Mouse (Mus musculus) megakaryocyte-erythroid progenitor cell, adult 5-6 weeks (primary cell): Measurements from ENCODE around the gene Tas1r3. TPM values are rescaled to one million over a fixed set of nuclear protein-coding genes. Genes with fewer than 3 reads are reported as not detected.

Experiments
- ATAC-seq: replicated peaks from 2 replicates; pipeline ENCODE4 v1.8.0; 2016; ENCODE audit warnings: mild to moderate bottlenecking, inconsistent platforms; ENCODE audit not compliant: severe bottlenecking, poor library complexity, low FRiP score, low TSS enrichment
- total RNA-seq, 2 experiments: library from RNA; stranded (forward) in 1 of 2; stranded (reverse) in 1 of 2; fragments of 200-1000, 215-1000 nt in 1 of 2; fragments of >200 nt in 1 of 2; fragmentation: Nextera tagmentation in 1 of 2; gene quantifications; 2 replicates each; pipeline ENCODE4 v1.2.3; 2014 to 2017

Tas1r3 gene
- total RNA-seq (2014; fragmentation: Nextera tagmentation) (1.2 TPM in 1 of 2 replicates, not detected in the other), total RNA-seq (2017) (0.19 TPM in 1 of 2 replicates, not detected in the other)

GRCm38 (mm10) chr4:155863001-155863400 lies at the start of gene Tas1r3:
Gene Tas1r3, minus strand, starts transcription at chr4:155863362.
- ATAC-seq, result no peak

- no peak for ATAC-seq
These were observed 45.6 kb upstream of the Tas1r3 start for GRCm38 (mm10) chr4:155908751-155909150.

DNA sequence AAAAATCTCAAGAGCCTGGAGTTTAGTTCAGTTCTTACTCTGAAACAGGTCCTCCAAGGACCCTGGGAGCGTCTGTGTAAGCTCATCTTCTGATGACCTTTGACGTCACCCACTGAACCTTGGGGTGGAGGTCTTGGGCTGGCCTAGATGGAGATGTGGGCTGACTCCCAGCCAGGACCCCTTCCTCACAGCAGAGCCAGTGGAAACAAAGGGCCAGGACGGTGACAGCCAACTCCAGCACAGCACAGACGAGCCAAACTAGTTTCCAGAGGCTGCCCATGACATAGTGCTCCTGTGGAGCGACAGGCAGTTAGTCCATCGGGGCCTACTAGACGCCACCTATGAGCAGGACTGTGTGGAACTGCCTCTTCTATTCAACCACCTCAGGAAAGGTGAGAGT lies 45.1 kb upstream of the Tas1r3 start:
- ATAC-seq, result no peak

DNA sequence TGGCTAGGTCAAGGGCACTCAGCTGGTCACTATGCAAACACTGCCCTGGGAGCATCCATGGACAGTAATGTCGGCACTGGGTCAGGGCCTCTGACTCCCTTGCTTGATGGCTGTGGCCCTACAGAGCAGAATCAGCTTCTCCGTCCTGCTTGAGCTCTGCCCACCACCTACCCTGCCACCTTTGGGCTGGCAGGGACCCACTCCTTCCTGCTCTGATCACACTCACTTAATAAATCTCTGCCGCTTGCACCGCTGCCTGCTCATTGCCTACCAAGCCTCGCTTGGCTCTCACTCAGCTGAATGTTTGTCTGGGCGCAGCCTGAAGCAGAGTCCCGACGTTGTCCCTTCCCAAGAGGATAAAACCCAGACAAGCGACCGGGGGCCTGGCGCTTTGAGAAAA lies 43.8 kb upstream of the Tas1r3 start:
- ATAC-seq, result no peak

DNA sequence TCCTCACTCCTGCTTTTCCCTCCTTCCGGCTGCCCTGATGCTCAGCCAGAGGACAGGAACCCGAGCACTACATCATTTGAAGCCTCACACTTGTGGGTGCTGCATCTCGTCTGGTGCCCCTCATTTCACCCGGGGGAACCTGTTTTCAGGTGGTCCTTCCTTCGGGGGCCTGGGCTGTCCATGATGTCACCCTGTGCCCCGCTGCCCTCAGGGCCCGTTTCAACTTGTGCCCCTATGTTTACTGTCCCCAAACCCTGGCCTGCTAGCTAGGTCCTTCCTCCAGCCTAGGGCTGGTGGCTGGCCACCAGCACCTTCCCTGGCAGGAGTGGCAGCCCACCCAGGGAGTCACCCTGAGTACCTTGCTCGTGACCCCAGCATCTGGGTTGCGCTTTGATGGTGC lies 43.0 kb upstream of the Tas1r3 start:
- ATAC-seq, result no peak

DNA sequence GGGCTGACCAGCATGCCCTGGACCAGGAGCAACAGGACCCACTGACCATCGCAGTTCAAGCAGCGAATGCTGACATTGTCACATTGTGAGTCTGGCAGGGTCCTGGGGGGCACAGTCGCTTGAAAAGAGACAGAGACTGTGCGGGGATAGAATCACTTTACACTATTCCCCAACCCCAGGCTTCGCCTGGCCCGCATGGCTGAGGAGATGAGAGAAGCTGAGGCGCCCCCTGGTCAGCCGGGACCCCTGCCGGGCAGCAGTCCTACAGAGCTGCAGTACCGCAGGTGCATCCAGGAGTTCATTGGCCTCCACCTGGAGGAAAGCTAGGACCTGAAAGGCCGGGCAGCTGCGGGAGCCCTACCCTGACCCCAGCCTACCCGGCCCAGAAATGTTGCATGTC lies 42.5 kb upstream of the Tas1r3 start:
- no peak for ATAC-seq

DNA sequence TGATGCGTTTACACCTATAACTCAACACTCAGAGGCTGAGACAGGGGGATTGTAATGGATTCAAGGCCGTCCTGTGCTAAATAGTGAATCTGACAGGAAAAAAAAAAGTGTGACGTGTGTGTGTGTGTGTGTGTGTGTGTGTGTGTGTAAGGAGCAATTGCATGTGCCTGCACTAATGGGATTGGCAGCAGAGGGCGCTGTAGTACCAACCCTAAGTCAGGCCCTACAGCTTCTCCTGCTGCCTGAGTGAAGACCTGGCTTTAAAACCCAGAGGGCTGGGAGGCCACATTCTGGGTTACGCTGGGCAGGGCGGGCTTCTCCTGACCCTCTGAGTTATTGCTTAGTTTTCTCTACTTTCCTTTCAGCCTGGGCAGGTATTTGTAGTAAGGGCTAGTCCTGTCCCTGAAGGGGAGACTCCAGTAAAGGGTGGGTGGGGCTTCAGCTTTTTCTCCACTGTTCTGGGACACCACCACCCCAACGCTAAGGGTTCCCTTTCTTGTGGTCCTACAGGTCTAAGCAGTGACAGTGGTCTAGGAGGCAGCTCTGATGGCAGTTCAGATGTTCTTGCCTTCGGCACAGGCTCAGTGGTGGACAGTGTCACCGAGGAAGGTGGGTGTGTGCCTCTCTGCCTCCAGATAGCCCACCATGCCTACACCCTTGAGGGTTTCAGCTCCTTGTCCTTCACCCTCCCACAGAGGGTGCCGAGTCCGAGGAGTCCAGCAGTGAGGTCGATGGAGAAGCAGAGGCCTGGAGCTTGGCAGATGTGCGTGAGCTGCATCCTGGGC lies 41.3 kb upstream of the Tas1r3 start:
- 0 out of 2 replicates have a peak, but pooled peaks have one; percentile 18 for ATAC-seq

GRCm38 (mm10) chr4:155903246-155903645 lies 40.1 kb upstream of the Tas1r3 start:
- no peak for ATAC-seq

DNA sequence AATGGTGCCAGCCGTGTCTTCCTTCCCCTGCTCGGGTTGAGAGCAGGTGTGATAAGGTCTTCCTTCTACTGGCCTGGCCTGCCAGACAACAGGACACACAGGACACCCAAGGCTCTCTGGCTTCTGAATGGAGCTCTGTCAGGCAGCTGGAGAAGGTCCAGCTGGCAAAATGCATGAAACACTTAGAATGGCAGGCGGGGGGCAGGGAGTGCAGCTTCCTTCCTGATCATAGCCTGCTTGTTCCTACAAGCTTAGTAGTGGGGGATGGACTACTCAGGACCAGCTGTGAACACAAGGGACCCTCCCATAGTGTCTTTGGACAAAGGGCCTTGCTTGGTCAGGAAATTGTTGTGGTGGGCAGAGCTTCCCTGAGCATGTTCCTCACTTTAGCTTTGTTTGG lies 38.0 kb upstream of the Tas1r3 start:
- ATAC-seq, result no peak

- ATAC-seq, result no peak
These were observed 36.2 kb upstream of the Tas1r3 start for GRCm38 (mm10) chr4:155899355-155899754.

DNA sequence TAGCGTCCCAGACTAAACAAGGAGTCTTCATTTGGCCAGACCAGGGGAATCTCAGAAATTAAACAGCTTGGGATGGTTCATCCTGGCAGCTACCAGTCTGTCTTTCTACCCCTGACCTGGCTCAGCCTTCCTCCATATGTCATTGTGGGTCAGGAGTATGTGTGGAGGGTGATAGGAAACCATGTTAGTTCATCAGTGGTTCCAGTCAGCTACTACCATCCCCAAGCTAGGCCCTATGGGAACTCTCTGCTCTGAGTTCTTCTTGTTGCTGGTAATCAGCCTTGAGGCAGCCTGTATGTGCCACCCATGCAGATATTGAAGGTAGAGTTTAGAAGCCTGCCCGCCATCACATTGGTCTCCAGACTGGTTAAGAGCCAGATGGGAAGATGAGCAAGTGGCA lies 35.2 kb upstream of the Tas1r3 start:
- ATAC-seq, result no peak

DNA sequence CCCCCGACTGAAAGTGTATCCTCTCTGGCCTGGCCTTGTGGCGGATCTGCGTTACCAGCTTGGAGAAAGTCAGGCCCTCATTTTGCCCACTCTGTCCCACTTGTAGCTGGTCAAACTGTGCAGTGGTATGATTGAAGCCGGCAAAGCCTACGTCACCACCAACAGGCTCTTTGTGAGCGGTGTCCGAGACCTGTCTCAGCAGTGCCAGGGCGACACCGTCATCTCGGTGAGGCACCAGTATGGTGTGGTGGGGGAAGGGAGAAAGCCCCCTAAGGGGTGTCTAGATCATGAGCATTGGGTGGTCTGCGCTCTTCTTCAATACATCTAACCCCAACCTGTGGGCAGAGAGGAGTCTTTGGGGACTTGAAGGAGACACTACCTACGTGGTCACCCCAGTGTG lies 33.3 kb upstream of the Tas1r3 start:
- ATAC-seq, result no peak

DNA sequence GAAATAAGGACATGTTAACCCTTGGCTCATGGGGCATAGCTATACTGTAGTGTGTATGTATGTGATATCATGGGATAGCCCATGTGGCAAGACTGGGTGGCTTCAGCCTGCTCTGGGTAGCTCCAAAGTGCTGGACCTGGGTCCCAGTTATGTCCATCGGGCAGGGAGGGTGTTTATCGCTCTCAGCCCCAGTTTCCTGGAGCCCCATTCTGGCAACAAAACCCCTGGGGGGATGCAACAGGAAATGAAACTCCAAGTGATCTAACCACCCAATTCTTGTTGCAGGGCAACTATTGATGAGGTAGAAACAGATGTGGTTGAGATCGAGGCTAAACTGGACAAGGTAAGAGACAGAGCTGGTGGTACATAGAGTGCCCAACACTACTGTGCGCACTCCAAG lies 32.7 kb upstream of the Tas1r3 start:
- no peak for ATAC-seq

- no peak for ATAC-seq
These were observed 32.1 kb upstream of the Tas1r3 start for GRCm38 (mm10) chr4:155895216-155895615.

GRCm38 (mm10) chr4:155894311-155894881 lies 31.2 kb upstream of the Tas1r3 start:
- ATAC-seq, result peak; percentile 46

GRCm38 (mm10) chr4:155893212-155893690 lies 30.1 kb upstream of the Tas1r3 start:
- no peak for ATAC-seq

- ATAC-seq, result peak; percentile 15; the same call in 1 of the 2 replicates
These were observed 29.5 kb upstream of the Tas1r3 start for GRCm38 (mm10) chr4:155892438-155893211.

GRCm38 (mm10) chr4:155892017-155892416 lies 28.9 kb upstream of the Tas1r3 start:
- ATAC-seq, result peak; percentile 49

DNA sequence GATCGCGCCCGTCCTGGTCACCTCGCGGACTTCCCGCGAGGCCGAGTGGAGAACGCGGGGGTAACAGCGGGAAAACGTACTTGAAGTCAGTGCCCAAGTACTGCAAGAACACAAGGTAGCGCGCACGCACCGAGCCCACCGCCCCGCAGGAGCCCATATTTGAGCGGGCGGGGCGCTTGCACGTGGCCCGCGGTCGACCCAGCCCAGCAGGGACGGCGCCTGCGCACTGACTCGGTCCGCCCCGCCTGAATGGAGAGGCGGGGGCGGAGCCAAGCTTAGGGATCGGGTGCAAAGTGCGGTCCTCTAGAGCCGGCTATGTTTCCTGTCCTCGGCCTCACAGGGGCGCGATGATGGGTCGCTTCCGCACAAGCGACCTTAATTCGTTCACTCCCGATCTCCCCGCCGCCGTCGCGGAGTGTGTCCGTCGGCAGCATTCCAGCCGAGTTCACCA lies 28.4 kb upstream of the Tas1r3 start, which contains the start of the genes Pusl1 and Acap3:
TSS of gene Pusl1 (minus strand) at position 231 of the 451 bp plus-strand sequence.
TSS of gene Acap3 (plus strand) at position 272 of the 451 bp plus-strand sequence.
- ATAC-seq, result peak; percentile 48

GRCm38 (mm10) chr4:155891011-155891471 lies 27.9 kb upstream of the Tas1r3 start:
- no peak for ATAC-seq
